Mouse (Mus musculus) NIH3T3 (cell line): Measurements from ENCODE around the gene Slc35a2.
"Not testable (repeated sequence)": the region's sequence is repeated elsewhere in the genome, so short reads cannot be mapped to it uniquely, and the experiment has no call there.

Experiments
- DNase-seq: peaks from one replicate; pipeline ENCODE4 v3.0.0-alpha.2; 2012; ENCODE audit warnings: low read depth

Gene Slc35a2

GRCm38 (mm10) chrX:7907735-7908134 lies 23.9 kb downstream of the Slc35a2 start, which contains the start of gene Gm10491:
Gene Gm10491 (minus strand): TSS chrX:7907835.
- no peak for DNase-seq

- DNase-seq = not testable (repeated sequence)
These were observed 25.4 kb downstream of the Slc35a2 start, which contains the start of gene Gm10490 for GRCm38 (mm10) chrX:7909242-7909641. Gene Gm10490 (plus strand): TSS chrX:7909542.

GRCm38 (mm10) chrX:7910473-7910872 lies 26.6 kb downstream of the Slc35a2 start:
- DNase-seq = peak; percentile 22

GRCm38 (mm10) chrX:7915669-7916068 lies 31.8 kb downstream of the Slc35a2 start:
- DNase-seq = peak; percentile 46

- not testable (repeated sequence) for DNase-seq
These were observed 34.1 kb downstream of the Slc35a2 start for GRCm38 (mm10) chrX:7917960-7918359.

- no peak for DNase-seq
These were observed 36.0 kb downstream of the Slc35a2 start, which contains the start of gene Pcsk1n for GRCm38 (mm10) chrX:7919601-7920383. Gene Pcsk1n (plus strand): TSS chrX:7919822.

GRCm38 (mm10) chrX:7922032-7922431 lies 38.2 kb downstream of the Slc35a2 start:
- no peak for DNase-seq

GRCm38 (mm10) chrX:7926266-7926665 lies 42.4 kb downstream of the Slc35a2 start:
- DNase-seq = no peak

- no peak for DNase-seq
These were observed 43.3 kb downstream of the Slc35a2 start for GRCm38 (mm10) chrX:7927116-7927515.

GRCm38 (mm10) chrX:7928270-7928790 lies 44.5 kb downstream of the Slc35a2 start, which contains the start of gene Eras:
Gene Eras (minus strand): TSS chrX:7928607.
- DNase-seq = no peak

GRCm38 (mm10) chrX:7936874-7937273 lies 53.0 kb downstream of the Slc35a2 start:
- DNase-seq = no peak

- DNase-seq = peak; percentile 4
These were observed 53.8 kb downstream of the Slc35a2 start for GRCm38 (mm10) chrX:7937667-7938066.
